Mouse (Mus musculus) CH12.LX (cell line): ENCODE results near the gene Flna. TPM values are rescaled to one million over a fixed set of nuclear protein-coding genes. Genes with fewer than 3 reads are reported as not detected.

Experiments
- DNase-seq: peaks from one replicate; pipeline ENCODE4 v3.0.0-alpha.2; 2013; ENCODE audit errors: extremely low read depth
- H3K27ac ChIP-seq: 2 replicates; pipeline ENCODE4 v1.5.1; 2012; ENCODE audit warnings: low read depth, mild to moderate bottlenecking, control low read depth, moderate library complexity; ENCODE audit not compliant: insufficient read depth
- H3K27me3 ChIP-seq: replicated peaks from 2 replicates; pipeline ENCODE3; 2012; ENCODE audit warnings: inconsistent platforms
- H3K36me3 ChIP-seq, 2 experiments: replicated peaks in 1 of 2; 2 replicates each; pipeline versions ENCODE3 to v1.6.1; 2012; ENCODE audit warnings: inconsistent platforms in 1 of 2, low read length in 1 of 2, mild to moderate bottlenecking in 1 of 2, mixed read lengths in 1 of 2, moderate library complexity in 1 of 2; ENCODE audit not compliant: control insufficient read depth in 1 of 2, insufficient read depth in 1 of 2
- H3K4me1 ChIP-seq, 2 experiments: 2 replicates each; pipeline ENCODE4 v1.6.1; 2012; ENCODE audit warnings: inconsistent platforms in 1 of 2, moderate library complexity in 1 of 2; ENCODE audit not compliant: insufficient read depth in 2 of 2, control insufficient read depth in 1 of 2
- H3K4me2 ChIP-seq: 2 replicates; pipeline ENCODE4 v1.6.1; 2012; ENCODE audit warnings: low read depth, mild to moderate bottlenecking, control low read depth; ENCODE audit not compliant: poor library complexity, insufficient read depth, severe bottlenecking
- H3K4me3 ChIP-seq, 3 experiments: fragments of 150-350 bp in 1 of 3; sonication (generic) in 1 of 3; replicated peaks in 1 of 3; 2 replicates each; pipeline versions ENCODE3 to v1.5.1; 2011 to 2012; ENCODE audit warnings: low read depth in 2 of 3, low read length in 2 of 3, mild to moderate bottlenecking in 2 of 3, moderate library complexity in 2 of 3, control low read depth in 1 of 3, improper control_type of control experiment in 1 of 3, inconsistent platforms in 1 of 3, mixed read lengths in 1 of 3; ENCODE audit not compliant: poor library complexity in 1 of 3
- H3K79me2 ChIP-seq: replicated peaks from 2 replicates; pipeline ENCODE4 v1.6.1; 2012; ENCODE audit warnings: mild to moderate bottlenecking, moderate library complexity; ENCODE audit not compliant: control insufficient read depth, poor library complexity, insufficient read depth, severe bottlenecking; ENCODE audit errors: extremely low read depth
- H3K9ac ChIP-seq: 2 replicates; pipeline ENCODE4 v1.6.1; 2012; ENCODE audit warnings: low read depth, mild to moderate bottlenecking, control low read depth, moderate library complexity; ENCODE audit not compliant: insufficient read depth
- H3K9me3 ChIP-seq: replicated peaks from 2 replicates; pipeline ENCODE3; 2012; ENCODE audit warnings: low read length, inconsistent platforms, mixed read lengths
- CHD1 ChIP-seq: IDR thresholded peaks from 2 replicates; pipeline ENCODE4 v1.6.1; 2012; ENCODE audit warnings: low read depth, low read length, improper control_type of control experiment, inconsistent platforms
- CHD2 ChIP-seq: IDR thresholded peaks from 2 replicates; pipeline ENCODE4 v1.6.1; 2011; ENCODE audit warnings: low read length, improper control_type of control experiment
- CTCF ChIP-seq, 2 experiments: IDR thresholded peaks in 1 of 2; conservative IDR thresholded peaks in 1 of 2; 2 replicates each; pipeline ENCODE4 v1.5.1; 2011 to 2012; ENCODE audit warnings: low read depth in 2 of 2, low read length in 2 of 2, improper control_type of control experiment in 1 of 2, inconsistent platforms in 1 of 2, mild to moderate bottlenecking in 1 of 2, moderate library complexity in 1 of 2
- ELF1 ChIP-seq: IDR thresholded peaks from 2 replicates; pipeline ENCODE4 v1.6.1; 2014; ENCODE audit warnings: low read depth, mild to moderate bottlenecking, inconsistent platforms, low read length, improper control_type of control experiment
- GABPA ChIP-seq: IDR thresholded peaks from 2 replicates; pipeline ENCODE4 v1.6.1; 2012; ENCODE audit warnings: low read depth, low read length, improper control_type of control experiment, inconsistent platforms; ENCODE audit not compliant: insufficient replicate concordance
- JUN ChIP-seq: IDR thresholded peaks from 2 replicates; pipeline ENCODE4 v1.6.1; 2011; ENCODE audit warnings: low read depth, mild to moderate bottlenecking, low read length, improper control_type of control experiment, moderate library complexity; ENCODE audit not compliant: insufficient read depth
- KAT2A ChIP-seq: IDR thresholded peaks from 2 replicates; pipeline ENCODE4 v1.6.1; 2012; ENCODE audit warnings: low read length, improper control_type of control experiment, inconsistent platforms; ENCODE audit not compliant: insufficient replicate concordance
- MAFK ChIP-seq: IDR thresholded peaks from 2 replicates; pipeline ENCODE4 v1.6.1; 2011; ENCODE audit warnings: low read length, improper control_type of control experiment; ENCODE audit not compliant: insufficient replicate concordance
- MAX ChIP-seq: IDR thresholded peaks from 2 replicates; pipeline ENCODE4 v1.6.1; 2011; ENCODE audit warnings: low read length, improper control_type of control experiment
- MXI1 ChIP-seq: IDR thresholded peaks from 2 replicates; pipeline ENCODE4 v1.6.1; 2011; ENCODE audit warnings: mild to moderate bottlenecking, low read depth, low read length, improper control_type of control experiment
- MYC ChIP-seq: IDR thresholded peaks from 2 replicates; pipeline ENCODE4 v1.6.1; 2011; ENCODE audit warnings: low read depth, mild to moderate bottlenecking, improper control_type of control experiment, low read length
- NELFE ChIP-seq: IDR thresholded peaks from 2 replicates; pipeline ENCODE4 v1.6.1; 2011; ENCODE audit warnings: low read depth, low read length, improper control_type of control experiment
- PAX5 ChIP-seq: IDR thresholded peaks from 2 replicates; pipeline ENCODE4 v1.6.1; 2012; ENCODE audit warnings: low read length, inconsistent platforms, mixed read lengths
- POLR2A ChIP-seq: IDR thresholded peaks from 2 replicates; pipeline ENCODE4 v1.6.1; 2011; ENCODE audit warnings: low read depth, mild to moderate bottlenecking, improper control_type of control experiment, low read length
- RAD21 ChIP-seq: IDR thresholded peaks from 2 replicates; pipeline ENCODE4 v1.6.1; 2011; ENCODE audit warnings: low read depth, mild to moderate bottlenecking, low read length, improper control_type of control experiment, moderate library complexity
- SIN3A ChIP-seq: IDR thresholded peaks from 2 replicates; pipeline ENCODE4 v1.6.1; 2012; ENCODE audit warnings: low read length, improper control_type of control experiment, inconsistent platforms
- TCF12 ChIP-seq: IDR thresholded peaks from 2 replicates; pipeline ENCODE4 v1.6.1; 2014; ENCODE audit warnings: low read depth, mild to moderate bottlenecking, inconsistent platforms, low read length, improper control_type of control experiment
- UBTF ChIP-seq: IDR thresholded peaks from 2 replicates; pipeline ENCODE4 v1.6.1; 2012; ENCODE audit warnings: low read depth, mild to moderate bottlenecking, inconsistent platforms, low read length, improper control_type of control experiment, moderate library complexity
- USF1 ChIP-seq: IDR thresholded peaks from 2 replicates; pipeline ENCODE4 v1.6.1; 2014; ENCODE audit warnings: low read depth, mild to moderate bottlenecking, inconsistent platforms, low read length, improper control_type of control experiment
- ZKSCAN1 ChIP-seq: IDR thresholded peaks from 2 replicates; pipeline ENCODE4 v1.6.1; 2012; ENCODE audit warnings: low read depth, inconsistent platforms, low read length, improper control_type of control experiment, borderline replicate concordance
- ZMIZ1 ChIP-seq: IDR thresholded peaks from 2 replicates; pipeline ENCODE4 v1.6.1; 2012; ENCODE audit warnings: low read depth, mild to moderate bottlenecking, inconsistent platforms, low read length, improper control_type of control experiment
- dilution Hi-C: fragments of 300-500 bp; cut with MboI; formaldehyde crosslinking; loops from 2 replicates; pipeline ENCODE4 v1.14.3; 2020; ENCODE audit warnings: low sequenced_read_pairs; ENCODE audit not compliant: extremely low pct_unique_long_range_greater_than_20kb, extremely low pct_ligation_motif_present
- in situ Hi-C: fragments of 300-500 bp; cut with MboI; formaldehyde crosslinking; loops from 3 replicates; pipeline ENCODE4 v1.14.3; 2019; ENCODE audit warnings: low sequenced_read_pairs, low pct_ligation_motif_present, low pct_unique_long_range_greater_than_20kb, mixed read lengths
- polyA plus RNA-seq: library from polyadenylated mRNA; unstranded; fragments of >175 nt; gene quantifications from 2 replicates; pipeline ENCODE4 v1.2.1, GENCODE M21; 2012; ENCODE audit warnings: low read depth; ENCODE audit not compliant: insufficient read length
- total RNA-seq, 2 experiments: library from RNA; depleted of rRNA; stranded (reverse); fragments of 300-350 nt in 1 of 2; fragments of >200 nt in 1 of 2; gene quantifications; 2 replicates each; pipeline ENCODE4 v1.2.3; 2012 to 2014

Flna gene
- total and polyA plus RNA-seq, 3 experiments, result 56.8 to 91.6 (median 78.7) TPM

GRCm38 (mm10) chrX:74281732-74282394 is 32.2 kb upstream of the Flna start, which contains the start of the genes Taz and Dnase1l1:
Gene Taz, plus strand, starts transcription at chrX:74281912.
Gene Dnase1l1, minus strand, starts transcription at chrX:74282337.
- H3K27ac ChIP-seq, result peak within 1 kb of the TSS; percentile 80
- H3K9me3 ChIP-seq, result no peaks in the 10 kb centered on the region
- peak; percentile 62; the same call in 1 of the 2 replicates for TF ChIP-seq CHD1
- no peak for TF ChIP-seq PAX5
- peak; percentile 56 for TF ChIP-seq POLR2A
- no peak for TF ChIP-seq ELF1
- TF ChIP-seq NELFE, result peak; percentile 43; the same call in 1 of the 2 replicates
- TF ChIP-seq JUN, result no peak
- TF ChIP-seq TCF12, result 0 out of 2 replicates have a peak, but pooled peaks have one; percentile 11
- peak within 1 kb of the TSS; percentile 78 for H3K4me2 ChIP-seq
- H3K36me3 ChIP-seq, result peaks cover 0 to 16% of the 10 kb centered on the region in 2 experiments
- DNase-seq, result peak; percentile 77
- no peaks in the 10 kb centered on the region for H3K27me3 ChIP-seq
- peak within 1 kb of the TSS; percentile 71 to 97 (median 76) for H3K4me3 ChIP-seq
- dilution Hi-C loops (no loop called here), in situ Hi-C loops (no loop called here)
- peaks cover 11% of the 10 kb centered on the region for H3K79me2 ChIP-seq
- peaks cover 0 to 10% of the 10 kb centered on the region in 2 experiments; a peak in 2 of 4 replicates for H3K4me1 ChIP-seq
- H3K9ac ChIP-seq, result peak within 1 kb of the TSS; percentile 93

GRCm38 (mm10) chrX:74281041-74281731 is 31.6 kb upstream of the Flna start:
- peaks cover 11% of the 10 kb centered on the region for H3K79me2 ChIP-seq
- dilution Hi-C loops, result no loop called here
- no peak overlapping the region for H3K27ac ChIP-seq
- H3K27me3 ChIP-seq, result no peaks in the 10 kb centered on the region
- H3K36me3 ChIP-seq, result peaks cover 0 to 14% of the 10 kb centered on the region in 2 experiments
- peak overlapping the region; percentile 71 to 97 (median 76) for H3K4me3 ChIP-seq
- peak overlapping the region; percentile 77 for H3K4me2 ChIP-seq
- peak overlapping the region; percentile 31; the same call in 1 of the 2 replicates for H3K9ac ChIP-seq
- TF ChIP-seq SIN3A (no peak), CHD2 (no peak), UBTF (no peak), NELFE (no peak), MAFK (no peak), USF1 (no peak), TCF12 (no peak), ZMIZ1 (no peak), KAT2A (no peak), CTCF (conservative IDR thresholded peaks at IDR 0.05 in 1 of 2, IDR thresholded peaks at IDR 0.05 in 1 of 2; ENCODE audit: low read depth in 2 of 2, low read length in 2 of 2) (no peak), ZKSCAN1 (no peak), MYC (no peak), PAX5 (no peak), MXI1 (no peak), GABPA (no peak), RAD21 (no peak), MAX (no peak)
- in situ Hi-C loops, result no loop called here
- no peak for DNase-seq
- peaks cover 0 to 10% of the 10 kb centered on the region in 2 experiments; a peak in 2 of 4 replicates for H3K4me1 ChIP-seq
- H3K9me3 ChIP-seq, result no peaks in the 10 kb centered on the region
